Mouse (Mus musculus): ENCODE results near the gene Snx10. TPM values are rescaled to one million over a fixed set of nuclear protein-coding genes. Genes with fewer than 3 reads are reported as not detected.
"Not testable (repeated sequence)": the region's sequence is repeated elsewhere in the genome, so short reads cannot be mapped to it uniquely, and the experiment has no call there.

Snx10 gene
- 19.5 and 20.2 TPM in 2 replicates for polyA plus RNA-seq (2015; fragmentation: Nextera tagmentation; extraction: Ambion mirVana)

- peak; percentile 52 for DNase-seq (ENCODE audit: low spot score)
These were observed at the start of gene Snx10 for GRCm38 (mm10) chr6:51523807-51524320. Snx10 (plus strand) TSS chr6:51523901.

- DNase-seq (ENCODE audit: low spot score), result no peak
These were observed 44.5 kb upstream of the Snx10 start for GRCm38 (mm10) chr6:51479136-51479731.

GRCm38 (mm10) chr6:51481548-51481947 lies 42.2 kb upstream of the Snx10 start:
- no peak for DNase-seq (ENCODE audit: low spot score)

- DNase-seq (ENCODE audit: low spot score), result no peak
These were observed 39.8 kb upstream of the Snx10 start for GRCm38 (mm10) chr6:51483861-51484260.

- DNase-seq (ENCODE audit: low spot score), result not testable (repeated sequence)
These were observed 39.1 kb upstream of the Snx10 start for GRCm38 (mm10) chr6:51484556-51484955.

GRCm38 (mm10) chr6:51485646-51486045 lies 38.1 kb upstream of the Snx10 start:
- no peak for DNase-seq (ENCODE audit: low spot score)

GRCm38 (mm10) chr6:51486076-51486710 lies 37.5 kb upstream of the Snx10 start:
- DNase-seq (ENCODE audit: low spot score), result no peak

- DNase-seq (ENCODE audit: low spot score), result no peak
These were observed 37.0 kb upstream of the Snx10 start for GRCm38 (mm10) chr6:51486731-51487130.

- DNase-seq (ENCODE audit: low spot score), result no peak
These were observed 33.9 kb upstream of the Snx10 start for GRCm38 (mm10) chr6:51489787-51490186.

GRCm38 (mm10) chr6:51497321-51498111 lies 26.2 kb upstream of the Snx10 start:
- no peak for DNase-seq (ENCODE audit: low spot score)

- DNase-seq (ENCODE audit: low spot score), result no peak
These were observed 18.0 kb upstream of the Snx10 start for GRCm38 (mm10) chr6:51505671-51506070.

- no peak for DNase-seq (ENCODE audit: low spot score)
These were observed 16.1 kb upstream of the Snx10 start for GRCm38 (mm10) chr6:51507556-51507955.

GRCm38 (mm10) chr6:51508750-51509648 lies 14.7 kb upstream of the Snx10 start:
- DNase-seq (ENCODE audit: low spot score), result peak; percentile 87

- DNase-seq (ENCODE audit: low spot score), result peak; percentile 61
These were observed 13.6 kb upstream of the Snx10 start for GRCm38 (mm10) chr6:51510094-51510493.

GRCm38 (mm10) chr6:51510946-51511345 lies 12.8 kb upstream of the Snx10 start:
- no peak for DNase-seq (ENCODE audit: low spot score)

- DNase-seq (ENCODE audit: low spot score), result no peak
These were observed 10.0 kb upstream of the Snx10 start for GRCm38 (mm10) chr6:51513745-51514144.

- DNase-seq (ENCODE audit: low spot score), result no peak
These were observed 8.8 kb upstream of the Snx10 start for GRCm38 (mm10) chr6:51514860-51515259.

- no peak for DNase-seq (ENCODE audit: low spot score)
These were observed 391 bp upstream of the Snx10 start for GRCm38 (mm10) chr6:51523310-51523709.

GRCm38 (mm10) chr6:51524321-51524931 lies 725 bp downstream of the Snx10 start:
- peak; percentile 18 for DNase-seq (ENCODE audit: low spot score)

GRCm38 (mm10) chr6:51525001-51525400 lies 1.3 kb downstream of the Snx10 start:
- DNase-seq (ENCODE audit: low spot score), result peak; percentile 31

GRCm38 (mm10) chr6:51529457-51529856 lies 5.8 kb downstream of the Snx10 start:
- DNase-seq (ENCODE audit: low spot score), result no peak

Measured in thymus, postnatal 0 days (tissue).